Mouse (Mus musculus): ENCODE measurements around the gene Tbc1d14. TPM values are rescaled to one million over a fixed set of nuclear protein-coding genes. Genes with fewer than 3 reads are reported as not detected.

The Tbc1d14 gene
- total and polyA plus RNA-seq, 2 experiments from 2014 or later = 3.9 to 8.3 TPM

GRCm38 (mm10) chr5:36563741-36564140 is 29.3 kb downstream of the Tbc1d14 start:
- 88% methylated on average over 6 of the region's 6 CpGs for WGBS
- TF ChIP-seq CTCF (IDR thresholded peaks at IDR 0.05; ENCODE audit: low read depth) = no peak
- Histone ChIP-seq H3K27ac (ENCODE audit: low read depth) (no peak overlapping the region), H3K27me3 (ENCODE audit: control insufficient read depth, insufficient read depth, low read length) (no peaks in the 10 kb centered on the region), H3K4me1 (ENCODE audit: control insufficient read depth, insufficient read depth) (peaks cover 12% of the 10 kb centered on the region), H3K9ac (replicated peaks; ENCODE audit: low read depth, low read length) (no peak overlapping the region), H3K4me3 (ENCODE audit: low read depth, low read length) (no peak overlapping the region), H3K36me3 (replicated peaks; ENCODE audit: control insufficient read depth, insufficient read depth, low read length) (no peaks in the 10 kb centered on the region), H3K9me3 (replicated peaks; ENCODE audit: control insufficient read depth, low read length) (no peaks in the 10 kb centered on the region), H3K4me2 (ENCODE audit: low read depth, low read length) (no peak overlapping the region)
- no peak for DNase-seq (ENCODE audit: low spot score)
- ATAC-seq (ENCODE audit: insufficient read depth, low read depth) = no peak

DNA sequence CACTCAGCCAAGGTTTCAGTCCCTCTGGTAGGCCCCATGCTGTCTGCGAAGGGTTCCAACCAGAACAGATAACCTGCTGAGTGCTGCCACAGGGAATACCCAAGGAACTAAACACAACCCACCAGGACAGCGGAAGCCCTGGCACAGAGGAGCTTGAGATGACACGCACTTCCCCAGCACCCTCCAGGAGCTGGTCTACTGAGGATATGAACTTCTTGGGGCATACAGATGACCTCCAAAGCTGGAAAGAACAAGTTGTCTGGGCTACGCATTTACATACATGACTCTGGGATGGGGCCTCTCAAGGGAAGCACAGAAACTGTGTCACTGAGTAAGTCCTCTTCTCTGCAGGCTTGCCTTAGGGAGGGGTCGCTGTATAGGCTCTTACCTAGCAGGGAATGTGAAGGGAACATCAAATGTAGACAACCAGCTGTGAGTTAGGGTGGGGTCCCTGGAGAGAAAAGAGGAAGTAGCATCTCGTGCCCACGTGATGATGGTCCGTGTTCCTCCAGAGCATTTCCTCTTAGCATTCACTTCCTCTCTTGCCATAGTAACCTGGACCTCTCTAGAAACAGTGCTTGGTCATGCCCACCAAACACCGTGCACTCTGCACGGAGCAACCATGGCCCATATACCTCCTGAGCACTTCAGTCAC is 30.2 kb downstream of the Tbc1d14 start:
- no peak overlapping the region for H3K27ac ChIP-seq (ENCODE audit: low read depth)
- TF ChIP-seq CTCF (IDR thresholded peaks at IDR 0.05; ENCODE audit: low read depth) (no peak), EP300 (IDR thresholded peaks at IDR 0.05; ENCODE audit: low read depth) (no peak)
- H3K4me2 ChIP-seq (ENCODE audit: low read depth, low read length) = no peak overlapping the region
- no peak for ATAC-seq (ENCODE audit: insufficient read depth, low read depth)
- H3K9ac ChIP-seq (replicated peaks; ENCODE audit: low read depth, low read length) = no peak overlapping the region
- peaks cover 12% of the 10 kb centered on the region for H3K4me1 ChIP-seq (ENCODE audit: control insufficient read depth, insufficient read depth)
- H3K4me3 ChIP-seq (ENCODE audit: low read depth, low read length) = no peak overlapping the region
- H3K36me3 ChIP-seq (replicated peaks; ENCODE audit: control insufficient read depth, insufficient read depth, low read length) = no peaks in the 10 kb centered on the region
- H3K9me3 ChIP-seq (replicated peaks; ENCODE audit: control insufficient read depth, low read length) = no peaks in the 10 kb centered on the region
- DNase-seq (ENCODE audit: low spot score) = no peak
- 70% methylated on average over 10 of the region's 10 CpGs for WGBS
- H3K27me3 ChIP-seq (ENCODE audit: control insufficient read depth, insufficient read depth, low read length) = no peaks in the 10 kb centered on the region

DNA sequence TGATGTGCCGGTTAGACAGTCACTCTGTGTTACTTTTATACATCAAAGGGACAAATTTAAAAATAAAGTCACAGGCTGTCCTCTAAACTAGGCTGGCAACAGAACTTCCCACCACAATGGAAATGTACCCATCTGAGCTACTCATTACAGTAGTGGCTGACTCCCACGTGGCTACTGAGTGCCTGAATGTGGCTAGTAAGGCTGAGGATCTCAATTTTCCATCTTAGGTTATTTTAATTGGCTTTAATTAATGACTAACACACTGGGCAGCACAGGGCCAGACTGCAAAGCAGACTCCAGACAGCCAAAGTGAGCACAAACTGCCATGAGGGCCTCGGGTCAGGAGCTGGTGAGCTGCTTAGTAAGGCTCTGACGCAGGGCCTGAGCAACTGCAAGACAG is 31.6 kb downstream of the Tbc1d14 start:
- Histone ChIP-seq H3K36me3 (replicated peaks; ENCODE audit: control insufficient read depth, insufficient read depth, low read length) (no peaks in the 10 kb centered on the region), H3K27ac (ENCODE audit: low read depth) (no peak overlapping the region), H3K4me1 (ENCODE audit: control insufficient read depth, insufficient read depth) (peaks cover 12% of the 10 kb centered on the region), H3K9ac (replicated peaks; ENCODE audit: low read depth, low read length) (no peak overlapping the region), H3K27me3 (ENCODE audit: control insufficient read depth, insufficient read depth, low read length) (no peaks in the 10 kb centered on the region), H3K4me2 (ENCODE audit: low read depth, low read length) (no peak overlapping the region), H3K9me3 (replicated peaks; ENCODE audit: control insufficient read depth, low read length) (no peaks in the 10 kb centered on the region), H3K4me3 (ENCODE audit: low read depth, low read length) (no peak overlapping the region)
- 89% methylated on average over 4 of the region's 4 CpGs for WGBS
- ATAC-seq (ENCODE audit: insufficient read depth, low read depth) = no peak
- no peak for TF ChIP-seq EP300 (IDR thresholded peaks at IDR 0.05; ENCODE audit: low read depth)
- no peak for DNase-seq (ENCODE audit: low spot score)

- no peak for ATAC-seq (ENCODE audit: insufficient read depth, low read depth)
- Histone ChIP-seq H3K4me2 (ENCODE audit: low read depth, low read length) (no peak overlapping the region), H3K27me3 (ENCODE audit: control insufficient read depth, insufficient read depth, low read length) (no peaks in the 10 kb centered on the region), H3K9ac (replicated peaks; ENCODE audit: low read depth, low read length) (no peak overlapping the region), H3K4me3 (ENCODE audit: low read depth, low read length) (no peak overlapping the region), H3K9me3 (replicated peaks; ENCODE audit: control insufficient read depth, low read length) (no peaks in the 10 kb centered on the region), H3K27ac (ENCODE audit: low read depth) (0 out of 2 replicates have a peak overlapping the region, but pooled peaks have one; percentile 9), H3K4me1 (ENCODE audit: control insufficient read depth, insufficient read depth) (peaks cover 12% of the 10 kb centered on the region), H3K36me3 (replicated peaks; ENCODE audit: control insufficient read depth, insufficient read depth, low read length) (no peaks in the 10 kb centered on the region)
- TF ChIP-seq EP300 (IDR thresholded peaks at IDR 0.05; ENCODE audit: low read depth) (no peak), CTCF (IDR thresholded peaks at IDR 0.05; ENCODE audit: low read depth) (no peak)
- 81% methylated on average over 4 of the region's 4 CpGs for WGBS
- DNase-seq (ENCODE audit: low spot score) = no peak
These were observed 32.6 kb downstream of the Tbc1d14 start for GRCm38 (mm10) chr5:36560490-36560889.

- Histone ChIP-seq H3K9ac (replicated peaks; ENCODE audit: low read depth, low read length) (no peak overlapping the region), H3K27me3 (ENCODE audit: control insufficient read depth, insufficient read depth, low read length) (no peaks in the 10 kb centered on the region), H3K36me3 (replicated peaks; ENCODE audit: control insufficient read depth, insufficient read depth, low read length) (no peaks in the 10 kb centered on the region), H3K4me3 (ENCODE audit: low read depth, low read length) (no peak overlapping the region), H3K9me3 (replicated peaks; ENCODE audit: control insufficient read depth, low read length) (no peaks in the 10 kb centered on the region), H3K27ac (ENCODE audit: low read depth) (no peak overlapping the region), H3K4me1 (ENCODE audit: control insufficient read depth, insufficient read depth) (peaks cover 13% of the 10 kb centered on the region), H3K4me2 (ENCODE audit: low read depth, low read length) (no peak overlapping the region)
- DNase-seq (ENCODE audit: low spot score) = no peak
- TF ChIP-seq CTCF (IDR thresholded peaks at IDR 0.05; ENCODE audit: low read depth) (no peak), EP300 (IDR thresholded peaks at IDR 0.05; ENCODE audit: low read depth) (no peak)
- WGBS = 72% methylated on average over 6 of the region's 6 CpGs
- no peak for ATAC-seq (ENCODE audit: insufficient read depth, low read depth)
These were observed 33.4 kb downstream of the Tbc1d14 start for GRCm38 (mm10) chr5:36559510-36560235.

Measured in heart, postnatal 0 days (tissue).